Mouse (Mus musculus): ENCODE results near the gene Capn13. TPM values are rescaled to one million over a fixed set of nuclear protein-coding genes. Genes with fewer than 3 reads are reported as not detected.

The Capn13 gene
- total RNA-seq (2021), result not detected in 2 replicates
- long read RNA-seq, result 0 reads

GRCm38 (mm10) chr17:73400862-73401261, at the start of gene Capn13:
Gene Capn13 (minus strand): TSS chr17:73400866.
- DNase-seq, result no peak

GRCm38 (mm10) chr17:73449104-73449503, 48.4 kb upstream of the Capn13 start:
- DNase-seq, result no peak

GRCm38 (mm10) chr17:73440798-73441197, 40.1 kb upstream of the Capn13 start:
- no peak for DNase-seq

- DNase-seq, result no peak
Measured at GRCm38 (mm10) chr17:73432564-73433006, 31.9 kb upstream of the Capn13 start.

- no peak for DNase-seq
Measured at GRCm38 (mm10) chr17:73432058-73432457, 31.4 kb upstream of the Capn13 start.

- no peak for DNase-seq
Measured at GRCm38 (mm10) chr17:73417382-73417781, 16.7 kb upstream of the Capn13 start.

GRCm38 (mm10) chr17:73416181-73416795, 15.6 kb upstream of the Capn13 start:
- no peak for DNase-seq

GRCm38 (mm10) chr17:73411817-73412216, 11.2 kb upstream of the Capn13 start:
- no peak for DNase-seq

- DNase-seq, result no peak
Measured at GRCm38 (mm10) chr17:73401272-73401671, 606 bp upstream of the Capn13 start.

GRCm38 (mm10) chr17:73399136-73399535, 1.5 kb downstream of the Capn13 start:
- no peak for DNase-seq

GRCm38 (mm10) chr17:73393361-73393760, 7.3 kb downstream of the Capn13 start:
- no peak for DNase-seq

- no peak for DNase-seq
Measured at GRCm38 (mm10) chr17:73391771-73392170, 8.9 kb downstream of the Capn13 start.

- no peak for DNase-seq
Measured at GRCm38 (mm10) chr17:73390191-73391089, 10.2 kb downstream of the Capn13 start.

GRCm38 (mm10) chr17:73389336-73389735, 11.3 kb downstream of the Capn13 start:
- no peak for DNase-seq

GRCm38 (mm10) chr17:73386581-73386980, 14.1 kb downstream of the Capn13 start:
- no peak for DNase-seq

GRCm38 (mm10) chr17:73385940-73386339, 14.7 kb downstream of the Capn13 start:
- DNase-seq, result no peak

GRCm38 (mm10) chr17:73382327-73383014, 18.2 kb downstream of the Capn13 start:
- DNase-seq, result no peak

GRCm38 (mm10) chr17:73381681-73382080, 19.0 kb downstream of the Capn13 start:
- no peak for DNase-seq

GRCm38 (mm10) chr17:73377778-73378484, 22.7 kb downstream of the Capn13 start:
- DNase-seq, result peak; percentile 48

GRCm38 (mm10) chr17:73367334-73367733, 33.3 kb downstream of the Capn13 start:
- DNase-seq, result no peak

GRCm38 (mm10) chr17:73361054-73361453, 39.6 kb downstream of the Capn13 start:
- DNase-seq, result no peak
